Mouse (Mus musculus): ENCODE results near the gene Slc9a9.

Gene Slc9a9

DNA sequence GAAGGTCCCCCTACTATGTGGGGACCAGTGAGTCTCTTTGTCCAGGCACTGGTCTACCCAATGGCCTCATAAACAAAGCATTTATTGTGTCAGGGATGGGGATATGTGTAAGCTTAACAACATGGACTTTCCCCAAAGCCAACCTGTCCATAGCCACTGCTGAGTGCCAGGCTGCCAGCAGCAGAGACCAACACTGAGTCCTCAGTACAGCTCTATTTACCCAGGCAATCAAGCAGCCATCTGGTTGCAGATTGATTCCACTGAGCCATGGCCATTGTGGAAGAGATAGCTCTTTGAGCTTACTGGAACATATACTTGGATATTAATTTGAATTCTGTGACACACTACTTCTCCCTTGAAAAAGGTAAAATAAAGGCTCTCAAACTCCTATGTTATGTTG is 570.2 kb downstream of the Slc9a9 start:
- no peak for DNase-seq

GRCm38 (mm10) chr9:95242628-95243195 is 573.0 kb downstream of the Slc9a9 start:
- DNase-seq, result peak; percentile 23

DNA sequence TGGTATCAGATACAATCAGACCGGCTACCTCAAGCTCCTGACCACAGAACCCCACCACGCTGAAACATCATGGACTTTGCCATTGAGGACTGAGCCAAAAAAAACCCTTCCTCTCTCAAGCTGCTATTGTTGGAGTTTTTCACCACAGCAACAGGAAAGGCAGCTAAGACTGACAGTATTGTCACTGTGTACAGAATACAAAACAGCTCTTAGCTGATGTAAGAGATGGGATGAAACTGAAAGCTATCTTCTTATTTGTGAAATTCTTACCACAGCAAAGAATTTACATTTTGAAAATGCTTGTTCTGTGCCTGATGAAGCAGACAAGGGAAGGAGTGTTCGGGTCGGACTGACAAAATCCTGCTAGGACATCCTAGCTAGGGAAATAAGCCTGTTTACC is 584.5 kb downstream of the Slc9a9 start:
- no peak for DNase-seq

GRCm38 (mm10) chr9:95255844-95256243 is 586.1 kb downstream of the Slc9a9 start:
- no peak for DNase-seq

GRCm38 (mm10) chr9:95256680-95257316 is 587.1 kb downstream of the Slc9a9 start:
- no peak for DNase-seq

DNA sequence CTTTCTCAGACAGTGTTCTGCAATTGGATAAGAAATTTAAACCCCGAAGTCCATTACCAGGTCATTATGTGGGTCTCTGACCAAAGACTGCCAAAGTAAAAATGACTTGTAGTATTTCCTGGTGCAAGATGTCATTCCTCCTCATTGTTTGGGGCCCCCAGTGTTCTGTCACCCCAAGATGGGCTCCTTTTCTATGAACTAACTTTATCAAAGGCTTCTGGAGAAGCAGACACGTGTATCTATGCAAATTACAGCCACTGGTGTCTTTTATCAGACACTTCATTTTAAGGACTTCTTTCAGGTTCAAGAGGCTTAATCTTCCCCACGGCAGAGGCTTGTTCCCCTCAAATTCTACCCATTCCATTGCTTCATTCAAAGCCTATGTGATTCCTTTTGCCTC is 593.1 kb downstream of the Slc9a9 start:
- DNase-seq, result no peak

DNA sequence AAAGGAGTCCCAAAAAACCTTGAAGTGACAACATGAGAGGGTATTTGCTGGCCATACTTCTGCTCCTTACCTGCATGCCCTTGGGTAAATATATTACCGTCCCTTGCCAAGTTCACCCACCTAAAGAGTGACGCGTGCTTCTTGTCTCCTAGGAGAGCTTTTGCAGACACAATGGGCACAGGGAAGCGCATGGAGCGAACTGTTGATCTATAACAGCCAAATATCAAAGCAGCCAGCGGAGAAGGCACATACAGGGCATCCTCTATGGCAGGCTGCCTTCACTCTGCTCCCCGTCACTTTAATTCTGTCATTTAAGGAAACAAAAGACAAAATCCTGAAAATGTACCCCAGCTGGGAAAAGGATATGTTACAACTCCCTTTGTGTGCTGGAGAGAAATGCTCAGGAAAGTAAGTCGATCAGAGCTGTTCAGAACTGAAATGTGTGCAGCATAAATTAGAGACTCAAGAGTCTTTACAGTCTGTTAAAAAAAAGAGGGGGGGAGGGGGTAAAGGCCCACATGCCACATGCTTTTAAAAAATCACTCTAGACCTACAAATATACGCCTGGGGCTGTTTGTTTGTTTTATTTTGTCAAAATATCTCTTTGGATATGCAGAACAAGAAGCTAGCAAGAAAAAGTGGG is 594.3 kb downstream of the Slc9a9 start:
- no peak for DNase-seq

DNA sequence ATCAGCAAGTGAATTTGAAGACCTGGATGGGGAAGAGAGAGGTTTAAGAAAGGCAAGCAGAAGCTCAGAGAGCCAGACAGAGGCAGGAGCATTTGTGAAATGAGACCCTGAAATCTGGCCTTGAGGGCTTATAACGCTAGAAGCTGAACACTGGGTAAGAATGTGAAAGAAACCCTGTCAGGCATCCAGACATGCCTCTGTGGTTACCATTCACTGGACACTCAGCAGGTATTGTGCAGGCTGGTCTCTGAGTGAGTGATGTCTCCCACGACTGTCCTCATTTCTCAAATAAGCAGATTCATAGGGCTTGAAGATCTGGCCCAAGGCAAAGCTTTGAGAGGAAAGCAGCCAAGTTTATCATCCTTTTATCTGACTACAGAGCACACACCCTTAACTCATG is 596.5 kb downstream of the Slc9a9 start:
- DNase-seq, result no peak

DNA sequence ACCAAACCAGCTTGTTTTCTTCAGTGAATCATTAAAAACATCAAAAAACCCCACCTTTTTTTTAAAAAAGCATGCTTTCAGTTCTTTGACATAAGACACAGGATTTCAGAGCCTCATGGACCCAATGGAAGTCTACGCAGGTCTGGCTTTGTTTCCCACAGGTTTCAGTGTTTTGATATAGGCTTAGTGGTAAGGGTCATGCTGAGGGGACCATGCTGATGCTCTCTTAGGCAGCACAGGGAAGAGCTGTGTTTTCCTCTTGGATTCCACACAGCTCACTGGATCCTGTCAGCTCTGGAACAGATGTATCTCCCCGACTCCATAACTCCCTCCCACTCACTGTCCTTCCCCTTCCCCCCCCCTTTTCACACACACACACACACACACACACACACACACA is 597.2 kb downstream of the Slc9a9 start:
- no peak for DNase-seq

DNA sequence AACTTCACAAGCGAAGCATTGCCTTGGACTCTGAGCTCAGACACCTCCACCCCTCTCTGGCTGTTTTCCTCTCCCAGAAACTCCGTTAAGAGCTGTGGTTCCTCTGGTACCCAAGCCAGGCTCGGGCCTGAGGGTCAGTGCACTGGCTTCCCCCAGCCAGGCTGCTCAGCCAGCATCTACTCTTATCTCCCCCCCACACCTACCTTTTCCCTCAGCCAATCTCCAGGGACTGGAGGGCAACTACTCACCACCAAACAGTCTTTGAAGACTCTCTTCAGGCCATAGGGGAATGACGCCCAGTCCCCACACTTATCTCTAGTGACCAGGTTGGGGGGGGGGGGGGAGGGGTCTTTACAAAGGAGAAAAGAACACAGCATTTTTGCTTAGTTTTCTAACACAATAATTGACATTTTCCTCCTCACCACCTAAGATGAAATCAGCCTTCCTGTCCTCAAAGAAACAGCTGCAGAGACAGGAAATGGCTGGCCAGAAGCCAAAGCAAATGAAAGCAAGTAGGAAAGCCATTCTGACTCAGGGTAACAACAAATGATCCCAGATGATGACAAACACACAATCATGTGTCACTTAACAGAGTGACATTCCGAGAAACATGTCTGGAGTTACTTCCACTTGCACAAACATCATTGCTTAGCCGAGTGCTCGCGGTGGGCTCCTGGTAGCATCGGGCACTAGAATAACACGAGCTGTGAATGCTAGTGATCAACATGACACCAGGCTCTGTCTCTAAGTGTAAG is 610.1 kb downstream of the Slc9a9 start:
- no peak for DNase-seq
